Mouse (Mus musculus): ENCODE data around the gene Jtb.

- TF ChIP-seq POLR2A (IDR thresholded peaks at IDR 0.05; ENCODE audit: low read depth, low read length) (no peak), CTCF (IDR thresholded peaks at IDR 0.05; ENCODE audit: extremely low read depth, insufficient read length, insufficient replicate concordance, low read depth, low read length) (no peak)
Measured at GRCm38 (mm10) chr3:90211475-90212398, 19.7 kb upstream of the Jtb start.

Data from small intestine, adult 2 months (tissue).